Mouse (Mus musculus): ENCODE results near the gene Ccdc69. TPM values are rescaled to one million over a fixed set of nuclear protein-coding genes. Genes with fewer than 3 reads are reported as not detected.

The Ccdc69 gene
- polyA plus RNA-seq, 1 experiment: 0.04 TPM

- TF ChIP-seq CTCF (IDR thresholded peaks at IDR 0.05; ENCODE audit: control insufficient read depth, insufficient read depth, insufficient read length) (no peak), MAX (IDR thresholded peaks at IDR 0.05) (no peak), FOSL1 (IDR thresholded peaks at IDR 0.05; ENCODE audit: insufficient read depth, low read length, poor library complexity, severe bottlenecking) (no peak), USF1 (IDR thresholded peaks at IDR 0.05; ENCODE audit: low read depth) (no peak), MYOD1 (IDR thresholded peaks at IDR 0.05; ENCODE audit: control insufficient read depth, insufficient read length, low read depth) (no peak), CEBPB (IDR thresholded peaks at IDR 0.05; ENCODE audit: low read depth) (no peak), MYOG (IDR thresholded peaks at IDR 0.05; ENCODE audit: control insufficient read depth, extremely low read depth, insufficient read length) (no peak)
- H3K79me2 ChIP-seq (ENCODE audit: control insufficient read depth, insufficient read depth): no peaks in the 10 kb centered on the region
- no peaks in the 10 kb centered on the region for H3K36me3 ChIP-seq (ENCODE audit: control insufficient read depth, insufficient read depth)
- H3K27me3 ChIP-seq (ENCODE audit: control insufficient read depth, insufficient read depth, insufficient read length): no peaks in the 10 kb centered on the region
- H3ac ChIP-seq (ENCODE audit: control insufficient read depth, insufficient read length, low read depth): no peak overlapping the region
- H3K4me3 ChIP-seq (ENCODE audit: insufficient read depth, poor library complexity, severe bottlenecking): no peak overlapping the region
- H3K79me3 ChIP-seq (ENCODE audit: low read depth): no peaks in the 10 kb centered on the region
Observed at GRCm38 (mm10) chr11:55079180-55079579, 1.2 kb upstream of the Ccdc69 start.

- no peak for TF ChIP-seq CEBPB (IDR thresholded peaks at IDR 0.05; ENCODE audit: low read depth)
- TF ChIP-seq USF1 (IDR thresholded peaks at IDR 0.05; ENCODE audit: low read depth): no peak
- H3ac ChIP-seq (ENCODE audit: control insufficient read depth, insufficient read length, low read depth): no peak overlapping the region
- no peaks in the 10 kb centered on the region for H3K36me3 ChIP-seq (ENCODE audit: control insufficient read depth, insufficient read depth)
- H3K79me3 ChIP-seq (ENCODE audit: low read depth): no peaks in the 10 kb centered on the region
- no peak overlapping the region for H3K4me3 ChIP-seq (ENCODE audit: insufficient read depth, poor library complexity, severe bottlenecking)
- H3K79me2 ChIP-seq (ENCODE audit: control insufficient read depth, insufficient read depth): no peaks in the 10 kb centered on the region
- no peaks in the 10 kb centered on the region for H3K27me3 ChIP-seq (ENCODE audit: control insufficient read depth, insufficient read depth, insufficient read length)
Observed at GRCm38 (mm10) chr11:55078502-55078901, 571 bp upstream of the Ccdc69 start.

- no peaks in the 10 kb centered on the region for H3K36me3 ChIP-seq (ENCODE audit: control insufficient read depth, insufficient read depth)
- H3K79me3 ChIP-seq (ENCODE audit: low read depth): no peaks in the 10 kb centered on the region
- H3K4me3 ChIP-seq (ENCODE audit: insufficient read depth, poor library complexity, severe bottlenecking): no peak overlapping the region
- H3K79me2 ChIP-seq (ENCODE audit: control insufficient read depth, insufficient read depth): no peaks in the 10 kb centered on the region
- no peaks in the 10 kb centered on the region for H3K27me3 ChIP-seq (ENCODE audit: control insufficient read depth, insufficient read depth, insufficient read length)
- TF ChIP-seq USF1 (IDR thresholded peaks at IDR 0.05; ENCODE audit: low read depth): no peak
- no peak for TF ChIP-seq CTCF (IDR thresholded peaks at IDR 0.05; ENCODE audit: control insufficient read depth, insufficient read depth, insufficient read length)
- H3ac ChIP-seq (ENCODE audit: control insufficient read depth, insufficient read length, low read depth): no peak overlapping the region
Observed at GRCm38 (mm10) chr11:55076234-55076633, 1.7 kb downstream of the Ccdc69 start.

GRCm38 (mm10) chr11:55075602-55076001, 2.3 kb downstream of the Ccdc69 start:
- H3K36me3 ChIP-seq (ENCODE audit: control insufficient read depth, insufficient read depth): no peaks in the 10 kb centered on the region
- no peaks in the 10 kb centered on the region for H3K79me3 ChIP-seq (ENCODE audit: low read depth)
- no peaks in the 10 kb centered on the region for H3K79me2 ChIP-seq (ENCODE audit: control insufficient read depth, insufficient read depth)
- H3K4me3 ChIP-seq (ENCODE audit: insufficient read depth, poor library complexity, severe bottlenecking): no peak overlapping the region
- H3ac ChIP-seq (ENCODE audit: control insufficient read depth, insufficient read length, low read depth): no peak overlapping the region
- no peaks in the 10 kb centered on the region for H3K27me3 ChIP-seq (ENCODE audit: control insufficient read depth, insufficient read depth, insufficient read length)
- TF ChIP-seq CEBPB (IDR thresholded peaks at IDR 0.05; ENCODE audit: low read depth) (no peak), MAX (IDR thresholded peaks at IDR 0.05) (no peak), USF1 (IDR thresholded peaks at IDR 0.05; ENCODE audit: low read depth) (no peak), MYOG (IDR thresholded peaks at IDR 0.05; ENCODE audit: control insufficient read depth, extremely low read depth, insufficient read length) (no peak), CTCF (IDR thresholded peaks at IDR 0.05; ENCODE audit: control insufficient read depth, insufficient read depth, insufficient read length) (no peak), MYOD1 (IDR thresholded peaks at IDR 0.05; ENCODE audit: control insufficient read depth, insufficient read length, low read depth) (no peak), FOSL1 (IDR thresholded peaks at IDR 0.05; ENCODE audit: insufficient read depth, low read length, poor library complexity, severe bottlenecking) (no peak)

GRCm38 (mm10) chr11:55073191-55073590, 4.7 kb downstream of the Ccdc69 start:
- no peak overlapping the region for H3ac ChIP-seq (ENCODE audit: control insufficient read depth, insufficient read length, low read depth)
- no peak for TF ChIP-seq USF1 (IDR thresholded peaks at IDR 0.05; ENCODE audit: low read depth)
- TF ChIP-seq MAX (IDR thresholded peaks at IDR 0.05): no peak
- no peaks in the 10 kb centered on the region for H3K27me3 ChIP-seq (ENCODE audit: control insufficient read depth, insufficient read depth, insufficient read length)
- H3K36me3 ChIP-seq (ENCODE audit: control insufficient read depth, insufficient read depth): no peaks in the 10 kb centered on the region
- H3K79me2 ChIP-seq (ENCODE audit: control insufficient read depth, insufficient read depth): no peaks in the 10 kb centered on the region
- no peaks in the 10 kb centered on the region for H3K79me3 ChIP-seq (ENCODE audit: low read depth)
- no peak overlapping the region for H3K4me3 ChIP-seq (ENCODE audit: insufficient read depth, poor library complexity, severe bottlenecking)

GRCm38 (mm10) chr11:55072467-55072866, 5.5 kb downstream of the Ccdc69 start:
- Histone ChIP-seq H3K36me3 (ENCODE audit: control insufficient read depth, insufficient read depth) (no peaks in the 10 kb centered on the region), H3ac (ENCODE audit: control insufficient read depth, insufficient read length, low read depth) (no peak overlapping the region), H3K4me3 (ENCODE audit: insufficient read depth, poor library complexity, severe bottlenecking) (no peak overlapping the region), H3K27me3 (ENCODE audit: control insufficient read depth, insufficient read depth, insufficient read length) (no peaks in the 10 kb centered on the region), H3K79me2 (ENCODE audit: control insufficient read depth, insufficient read depth) (no peaks in the 10 kb centered on the region), H3K79me3 (ENCODE audit: low read depth) (no peaks in the 10 kb centered on the region)
- TF ChIP-seq MYOD1 (IDR thresholded peaks at IDR 0.05; ENCODE audit: control insufficient read depth, insufficient read length, low read depth) (no peak), MAX (IDR thresholded peaks at IDR 0.05) (no peak), FOSL1 (IDR thresholded peaks at IDR 0.05; ENCODE audit: insufficient read depth, low read length, poor library complexity, severe bottlenecking) (no peak), USF1 (IDR thresholded peaks at IDR 0.05; ENCODE audit: low read depth) (no peak), MYOG (IDR thresholded peaks at IDR 0.05; ENCODE audit: control insufficient read depth, extremely low read depth, insufficient read length) (no peak), CEBPB (IDR thresholded peaks at IDR 0.05; ENCODE audit: low read depth) (no peak), CTCF (IDR thresholded peaks at IDR 0.05; ENCODE audit: control insufficient read depth, insufficient read depth, insufficient read length) (no peak)
